Mouse (Mus musculus) ES-CJ7 (cell line): ENCODE results near the gene Asprv1.

ENCODE experiments used
- DNase-seq: peaks from one replicate; pipeline ENCODE4 v3.0.0; 2011; ENCODE audit warnings: low read depth, low spot score

Asprv1 gene

DNA sequence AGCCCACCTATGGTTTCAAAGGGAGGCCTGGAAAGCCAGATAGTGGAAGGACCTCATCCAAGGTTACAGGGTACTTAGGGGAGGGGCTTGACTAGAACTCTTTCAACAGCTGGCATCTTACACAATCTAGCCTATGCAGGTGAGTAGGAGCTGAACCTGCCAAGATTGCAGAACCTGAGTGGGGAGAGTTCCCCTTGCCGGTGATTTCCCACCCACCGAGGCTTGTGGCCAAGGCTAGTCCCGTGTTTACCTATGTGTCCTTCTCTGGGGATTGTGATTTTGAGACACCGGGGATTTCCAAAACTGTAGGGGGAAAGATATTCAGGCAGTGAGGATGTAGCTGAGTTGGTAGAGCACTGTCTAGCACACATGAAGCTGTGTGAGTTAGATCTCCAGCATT lies 12.7 kb upstream of the Asprv1 start:
- no peak for DNase-seq

DNA sequence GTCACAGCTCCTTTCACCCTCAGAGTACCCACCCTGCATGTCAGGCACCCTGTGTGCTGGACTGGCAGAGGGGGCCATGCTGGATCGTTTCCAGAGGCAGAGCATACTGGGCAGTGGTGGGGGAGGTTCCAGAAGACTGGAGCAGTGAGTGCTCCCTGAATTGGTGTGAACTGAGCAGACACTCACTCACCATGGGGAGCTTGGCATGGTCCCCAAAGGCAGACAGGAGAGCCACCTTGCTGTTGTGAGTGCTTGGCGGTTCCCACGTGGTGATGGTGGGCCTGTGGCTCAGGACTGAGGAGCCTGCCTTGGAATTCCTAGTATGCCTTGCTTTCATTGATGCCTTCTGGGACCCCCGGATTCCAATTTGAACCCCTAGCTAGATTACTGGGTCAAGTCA lies 4.8 kb upstream of the Asprv1 start:
- no peak for DNase-seq

DNA sequence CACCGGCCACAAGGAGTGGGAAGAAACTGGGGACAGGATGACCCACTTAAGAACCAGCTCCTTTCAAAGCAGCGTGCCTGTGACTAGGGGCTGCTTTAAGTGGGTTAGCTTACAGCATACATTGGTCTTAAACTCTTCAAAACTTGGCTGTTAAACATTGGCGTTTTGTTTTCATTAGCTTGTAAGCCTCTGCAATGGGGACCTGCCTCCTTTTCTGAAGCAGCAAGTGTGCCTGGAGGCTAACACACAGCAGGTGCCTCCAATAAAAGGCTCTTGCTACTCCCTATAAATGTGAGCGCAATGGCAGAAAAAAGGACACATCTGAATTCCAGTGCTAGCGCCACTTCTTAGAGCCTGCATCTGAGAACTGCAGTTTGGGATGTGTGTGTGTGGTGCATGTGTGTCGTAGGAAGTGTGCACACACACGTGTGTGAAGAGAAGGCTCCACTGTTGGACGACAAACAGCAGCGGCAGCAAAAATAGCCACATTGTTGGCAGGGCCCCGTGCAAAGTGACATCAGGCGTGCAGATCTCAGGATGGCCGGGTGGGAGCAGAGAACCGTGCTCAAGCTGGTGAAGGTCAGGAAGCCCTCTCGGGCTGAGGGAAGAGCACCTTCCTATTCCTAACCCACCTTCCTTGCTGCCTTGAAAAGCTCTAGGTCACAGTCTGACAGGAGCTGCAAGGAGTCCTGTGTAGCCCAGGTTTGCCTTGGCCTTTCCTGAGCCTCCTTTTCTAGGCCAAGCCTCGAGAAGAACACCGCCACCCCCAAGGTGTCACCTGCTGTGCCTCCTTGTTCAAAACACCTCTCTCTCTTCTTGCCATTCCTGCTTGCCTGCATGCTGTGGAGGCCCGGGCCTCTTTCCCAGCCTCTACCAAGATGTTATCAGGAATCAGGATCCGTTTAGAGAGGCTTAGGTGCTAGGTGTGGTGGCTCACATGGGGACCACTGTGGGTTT lies 3.6 kb upstream of the Asprv1 start:
- no peak for DNase-seq

DNA sequence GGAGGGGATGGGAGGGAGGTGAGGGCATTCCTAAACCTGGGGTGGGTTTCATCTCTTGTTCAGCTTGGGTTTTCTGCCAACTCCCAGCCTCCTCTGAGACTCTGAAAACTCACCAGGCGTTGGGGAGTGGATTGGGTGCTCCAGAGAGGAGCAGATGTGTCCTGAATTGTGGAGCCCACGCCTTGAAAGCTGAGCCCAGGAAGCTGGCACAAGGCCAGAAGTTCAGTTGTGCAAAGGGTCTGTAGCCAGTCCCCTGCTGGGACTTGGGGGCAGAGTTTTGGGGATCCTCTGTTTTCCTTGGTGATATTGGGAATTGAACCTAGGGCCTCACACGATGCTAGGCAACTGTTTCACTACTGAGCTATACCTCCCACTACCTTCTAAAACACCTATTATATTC lies 2.2 kb downstream of the Asprv1 start:
- DNase-seq = no peak

DNA sequence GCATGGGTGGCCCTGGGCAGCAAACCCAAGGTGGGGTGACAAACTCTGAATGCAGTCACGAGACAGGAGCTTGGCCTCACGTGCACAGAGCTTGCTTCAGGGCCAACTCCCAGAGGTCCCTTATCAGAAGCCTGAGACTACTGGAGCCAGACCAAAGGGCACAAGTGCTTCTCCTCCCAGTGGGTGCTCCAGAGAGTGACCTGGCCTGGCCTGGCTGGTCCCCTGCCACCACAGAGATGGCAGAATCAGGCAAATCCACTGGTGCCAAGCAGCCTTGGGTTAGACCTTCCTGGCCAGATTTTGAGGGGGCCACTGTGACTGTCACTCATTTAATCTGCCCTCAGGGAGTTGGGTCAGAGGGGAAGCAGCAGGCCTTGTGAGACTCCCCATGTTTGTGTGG lies 8.5 kb downstream of the Asprv1 start:
- no peak for DNase-seq

DNA sequence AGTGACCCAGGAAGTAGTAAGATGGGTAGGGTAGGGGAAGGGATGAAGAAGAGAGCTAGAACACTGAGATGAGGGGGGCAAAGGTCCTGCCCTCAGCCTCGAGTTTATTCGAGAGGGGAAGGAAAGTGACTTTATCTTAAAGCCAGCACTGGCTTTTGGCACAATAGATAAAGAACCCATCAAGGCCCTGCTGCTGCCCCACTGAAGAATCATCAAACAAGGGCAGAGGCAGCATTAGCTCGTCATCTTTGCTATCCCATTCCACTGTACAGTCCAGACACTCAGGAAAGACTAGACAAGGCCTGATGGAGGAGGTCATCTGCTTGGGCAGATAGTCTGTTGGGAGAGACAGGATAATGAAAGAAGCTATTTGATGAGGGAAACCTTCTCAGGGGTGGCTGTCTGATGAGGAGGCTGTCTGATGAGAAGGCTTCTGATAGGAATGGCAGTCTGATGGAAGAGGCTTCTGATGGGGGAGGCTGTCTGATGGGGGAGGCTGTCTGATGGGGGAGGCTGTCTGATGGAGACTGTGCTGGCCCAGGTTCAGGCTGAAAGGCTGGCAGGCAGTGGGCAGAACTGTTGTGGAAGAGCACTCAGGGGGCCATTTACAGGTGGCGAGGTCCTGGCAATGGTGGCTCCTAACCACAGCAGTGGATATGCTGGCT lies 9.3 kb downstream of the Asprv1 start:
- DNase-seq = no peak

DNA sequence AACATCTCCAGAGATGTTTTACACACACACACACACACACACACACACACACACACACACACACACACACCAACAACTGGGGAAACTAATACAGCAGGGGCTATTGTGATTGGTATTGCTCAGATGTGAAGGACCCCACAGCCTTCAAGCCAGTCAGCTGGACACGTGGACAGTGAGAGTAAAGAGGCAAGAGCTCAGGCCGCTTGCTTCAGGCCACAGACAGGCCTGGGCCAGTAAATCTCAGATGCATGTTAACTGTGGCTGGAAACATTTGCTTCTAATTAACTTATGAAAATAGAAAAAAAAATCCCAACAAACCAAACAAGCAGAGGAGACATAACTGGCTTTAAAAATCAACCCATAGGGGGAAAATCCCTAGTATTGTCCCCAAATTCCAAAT lies 9.9 kb downstream of the Asprv1 start:
- DNase-seq = no peak

DNA sequence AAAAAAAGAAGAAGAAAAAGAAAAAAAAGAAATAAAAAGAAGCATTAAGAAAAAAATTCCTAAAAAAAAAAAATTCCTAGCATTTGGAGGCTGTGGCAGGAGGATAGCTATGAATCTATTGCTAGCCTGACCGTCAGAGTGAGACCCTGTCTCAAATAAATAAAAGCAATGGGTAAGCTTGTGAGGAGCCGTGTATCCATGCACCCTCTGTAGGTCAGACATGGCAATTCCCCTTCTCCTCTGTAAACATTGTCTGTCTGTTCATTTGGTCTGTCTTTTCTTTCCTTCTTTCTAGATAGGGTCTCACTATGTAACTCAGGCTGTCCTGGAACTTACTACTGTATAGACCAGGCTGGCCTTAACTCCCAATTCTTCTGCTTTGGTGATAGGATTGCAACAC lies 10.5 kb downstream of the Asprv1 start:
- DNase-seq = peak; percentile 40

DNA sequence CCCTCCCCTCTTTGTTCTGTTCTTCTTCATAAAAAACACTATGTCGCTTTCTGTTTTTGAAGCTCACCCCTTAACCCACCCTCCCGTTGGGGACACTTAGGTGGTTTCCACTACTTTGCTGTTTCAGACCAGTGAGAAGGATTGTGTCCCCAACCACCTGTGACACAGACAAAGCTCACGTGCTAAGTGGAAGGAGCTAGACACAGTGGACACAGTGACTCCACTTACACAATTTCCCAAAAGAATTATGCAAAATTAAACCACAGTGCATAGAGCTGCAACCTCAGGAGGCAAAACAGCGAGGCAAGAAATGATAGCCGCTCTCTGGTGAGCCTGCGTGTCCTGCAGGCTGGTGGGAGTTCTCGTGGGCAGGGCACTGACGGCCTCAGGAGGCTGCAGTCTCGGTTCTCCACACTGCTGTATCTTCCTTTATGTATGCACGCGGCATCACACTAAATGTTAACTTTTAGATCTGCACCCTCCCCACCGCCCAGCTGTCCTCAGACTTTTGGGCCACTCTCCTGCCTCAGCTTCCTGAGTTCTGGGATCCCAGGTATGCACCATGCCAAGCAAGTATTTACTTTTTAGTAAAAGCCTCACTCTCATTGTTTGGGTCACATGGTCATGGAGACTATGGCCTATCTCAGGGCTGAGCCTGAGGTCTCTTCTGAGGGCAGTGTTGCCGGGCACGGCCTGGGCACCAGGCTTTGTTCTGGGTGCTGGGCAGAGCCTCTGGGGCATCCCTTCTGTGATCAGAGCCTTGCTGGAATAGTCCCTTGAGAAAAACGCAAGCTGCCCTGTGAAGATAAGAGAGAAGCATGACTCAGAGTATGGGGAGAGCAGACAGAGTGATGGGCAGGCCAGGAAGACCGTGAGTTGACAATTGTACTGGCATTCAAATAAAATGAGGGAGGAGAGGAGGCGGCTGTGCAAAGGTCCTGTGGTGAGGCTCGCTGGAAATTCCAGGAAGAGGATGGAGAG lies 11.5 kb downstream of the Asprv1 start:
- no peak for DNase-seq

DNA sequence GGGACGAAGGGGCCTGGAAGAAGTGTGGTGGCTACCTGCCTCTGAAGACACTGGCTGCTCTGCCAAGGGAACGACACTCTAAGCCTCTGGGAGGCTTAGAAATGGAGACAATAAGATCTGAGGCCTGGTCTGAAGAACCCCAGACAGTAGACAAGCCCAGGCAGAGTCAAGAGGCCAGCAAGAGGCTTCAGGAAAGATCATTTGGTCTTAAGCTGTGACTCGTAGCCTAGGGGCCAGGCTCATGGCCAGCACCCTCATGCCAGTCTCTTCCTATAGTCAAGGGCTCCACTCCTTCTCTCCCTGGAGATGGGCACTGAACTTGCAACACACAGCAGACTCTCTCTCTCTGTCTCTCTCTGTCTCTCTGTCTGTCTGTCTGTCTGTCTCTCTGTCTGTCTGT lies 12.2 kb downstream of the Asprv1 start:
- DNase-seq = no peak

DNA sequence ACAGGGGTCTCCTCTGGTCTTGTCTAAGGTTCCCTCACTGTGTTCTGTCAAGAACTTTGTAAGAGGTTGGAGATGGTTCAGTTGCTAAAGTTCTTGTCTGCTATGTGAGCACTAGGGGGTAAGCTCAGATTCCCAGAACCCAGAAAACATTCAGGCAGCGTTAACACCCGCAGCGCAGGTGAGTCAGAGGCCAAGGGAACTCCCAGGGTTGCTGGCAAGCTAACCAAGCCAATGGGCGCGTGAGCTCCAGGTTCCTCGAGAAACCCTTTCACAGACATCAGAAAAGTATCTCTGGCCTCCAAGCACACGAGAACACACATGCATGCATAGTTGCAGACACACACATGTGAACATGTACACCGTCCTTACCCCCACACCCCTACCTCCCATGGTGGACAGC lies 12.8 kb downstream of the Asprv1 start:
- no peak for DNase-seq

DNA sequence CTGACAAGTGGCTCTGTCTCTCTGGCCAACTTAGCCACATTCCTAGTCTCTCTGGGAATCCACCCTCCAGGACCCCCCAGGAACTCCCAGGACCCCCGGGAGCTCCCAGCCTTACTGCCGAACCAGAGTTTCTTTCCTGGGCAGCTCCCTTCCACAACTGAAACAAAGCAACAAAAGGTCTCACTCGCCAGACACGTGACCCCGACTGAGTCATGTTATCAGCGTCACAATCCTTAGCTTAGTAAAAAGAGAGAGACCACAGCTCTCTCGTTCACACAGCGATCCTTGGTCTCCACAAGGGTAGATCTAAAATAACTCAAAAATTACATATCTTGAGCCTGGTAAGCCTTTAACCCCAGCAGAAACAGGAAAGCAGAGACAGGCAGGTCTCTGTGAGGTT lies 13.8 kb downstream of the Asprv1 start:
- no peak for DNase-seq

DNA sequence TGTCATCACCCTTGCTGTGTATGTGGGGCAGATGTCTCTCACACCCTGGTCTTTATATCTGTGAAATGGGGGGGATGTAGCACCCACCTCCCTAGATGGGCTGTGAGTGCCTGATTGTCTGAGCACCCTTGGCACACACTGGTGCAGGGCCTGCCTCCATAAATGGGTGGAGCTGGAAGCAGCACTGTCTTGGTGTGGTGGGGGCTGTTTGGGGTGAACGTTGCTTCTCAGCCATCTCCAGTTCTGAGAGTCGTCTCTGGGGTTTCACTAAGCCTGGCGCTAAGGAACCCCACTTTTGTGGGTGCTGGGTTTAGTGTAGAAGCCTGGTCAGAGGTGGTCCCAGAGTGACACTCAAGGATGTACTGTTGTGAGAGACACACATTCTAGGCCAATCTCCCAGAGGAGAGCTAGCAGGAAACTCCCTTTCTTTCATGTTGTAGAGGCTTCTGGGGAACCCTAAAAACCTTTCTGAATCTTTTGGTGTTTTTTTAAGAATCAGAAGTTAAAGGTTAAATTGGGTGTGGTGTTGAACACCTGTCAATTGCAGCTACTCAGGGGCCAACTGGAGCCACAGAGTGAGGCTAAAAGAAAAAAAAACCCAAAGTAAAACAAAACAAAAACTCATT lies 16.9 kb downstream of the Asprv1 start:
- DNase-seq = no peak

DNA sequence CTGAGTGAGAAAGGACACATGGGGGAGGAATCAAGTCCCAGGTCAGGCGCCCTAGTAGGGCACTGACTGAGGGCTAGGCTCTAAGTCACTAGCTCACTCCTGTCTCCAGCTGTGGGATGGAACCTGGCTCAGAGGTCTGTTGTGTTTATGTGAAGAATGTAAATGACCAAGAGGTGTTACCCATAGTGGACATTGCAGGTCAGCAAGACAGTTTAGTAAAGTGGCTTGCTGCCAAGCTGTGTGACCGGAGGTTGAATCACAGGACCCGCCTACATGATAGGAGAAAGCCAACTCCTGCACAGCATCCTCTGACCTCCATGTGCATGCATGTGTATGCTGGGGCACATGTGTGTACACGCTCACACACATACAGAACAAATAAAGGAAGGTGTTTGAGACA lies 17.6 kb downstream of the Asprv1 start:
- DNase-seq = no peak

DNA sequence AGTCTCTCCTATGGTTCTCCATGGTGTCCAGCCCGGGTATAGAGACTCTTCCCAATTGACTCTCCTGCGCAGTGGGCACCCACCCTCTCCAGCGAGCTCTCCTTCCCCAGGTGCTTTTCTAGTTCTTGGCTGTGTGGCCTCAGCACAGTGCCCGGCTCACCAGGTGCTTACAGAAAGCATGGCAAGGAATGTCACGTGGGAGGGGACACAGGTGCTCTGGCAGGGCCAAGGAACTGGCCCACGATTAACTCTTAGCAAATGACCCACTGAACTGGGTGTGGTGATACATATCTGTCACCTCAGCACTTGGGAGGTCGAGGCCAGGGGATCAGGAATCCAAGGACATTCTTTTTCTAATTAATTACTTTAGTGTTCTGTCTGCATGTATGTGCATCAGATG lies 18.2 kb downstream of the Asprv1 start:
- DNase-seq = no peak

DNA sequence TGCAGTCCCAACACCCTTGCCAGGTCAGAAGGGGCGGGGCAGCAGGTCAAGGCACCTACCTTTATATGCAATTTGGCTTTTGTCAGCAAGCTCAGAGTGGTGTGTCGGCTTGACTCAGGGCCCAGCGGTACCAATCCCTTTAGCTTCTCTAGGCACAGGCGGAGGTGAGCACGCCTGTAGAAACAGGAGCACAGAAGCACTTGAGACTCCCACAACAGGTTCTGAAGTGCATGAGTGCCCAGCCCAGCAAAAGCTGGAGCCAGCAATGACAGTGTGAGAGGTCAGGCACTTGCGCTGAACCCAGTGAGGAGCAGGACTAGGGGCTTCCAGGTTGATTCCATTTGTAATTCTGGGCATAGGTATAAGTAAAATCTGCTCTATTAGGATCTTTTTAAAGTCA lies 25.1 kb downstream of the Asprv1 start:
- no peak for DNase-seq

DNA sequence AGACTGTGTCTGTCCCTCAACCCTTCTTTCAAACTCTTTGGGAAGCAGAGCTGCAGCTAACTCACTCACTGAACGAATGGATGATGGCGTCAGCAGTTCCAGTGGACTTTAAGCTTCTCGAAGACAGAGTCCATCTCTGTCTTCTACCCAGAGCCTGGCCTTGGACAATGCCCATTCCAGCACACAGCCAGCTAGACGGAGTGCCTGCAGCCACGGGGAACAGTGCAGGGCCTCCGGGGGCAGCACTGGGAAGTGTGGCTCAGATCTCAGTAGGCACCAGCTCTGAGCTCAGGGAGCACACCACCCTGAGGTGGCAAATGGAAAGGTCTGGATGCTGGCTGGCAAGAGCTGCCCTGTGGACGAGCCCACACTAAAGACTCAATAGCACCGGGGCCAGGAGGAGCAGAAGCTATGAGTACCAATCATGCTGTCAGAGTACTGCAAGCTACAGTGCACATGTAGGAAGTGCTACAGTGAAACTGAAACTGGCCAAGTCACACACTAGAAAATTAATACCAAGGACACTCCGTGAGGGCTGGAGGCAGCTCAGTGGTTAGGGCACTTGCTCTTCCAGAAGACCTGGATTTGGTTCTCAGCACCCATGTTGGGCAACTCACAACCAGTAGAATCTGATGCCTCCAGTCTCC lies 26.4 kb downstream of the Asprv1 start:
- DNase-seq = no peak

DNA sequence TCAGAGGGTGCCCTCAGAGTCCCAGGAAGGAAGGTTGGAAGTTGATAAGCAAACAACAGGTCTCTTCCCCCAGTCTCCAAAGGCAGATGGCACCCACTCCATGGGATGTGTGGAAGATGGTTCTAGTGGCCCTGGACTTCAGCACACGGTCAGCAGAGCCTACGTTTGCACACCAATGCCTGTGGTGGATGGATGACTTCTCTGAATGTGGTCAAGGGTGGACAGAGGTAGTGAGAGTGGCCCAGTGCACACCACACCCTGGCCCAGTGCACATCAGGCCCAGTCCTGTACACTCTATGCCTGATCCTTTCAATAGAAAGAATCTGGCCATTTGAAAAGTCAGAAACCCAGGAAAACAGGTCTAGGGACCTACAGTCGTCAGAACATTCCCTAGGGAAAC lies 30.5 kb downstream of the Asprv1 start:
- DNase-seq = no peak

DNA sequence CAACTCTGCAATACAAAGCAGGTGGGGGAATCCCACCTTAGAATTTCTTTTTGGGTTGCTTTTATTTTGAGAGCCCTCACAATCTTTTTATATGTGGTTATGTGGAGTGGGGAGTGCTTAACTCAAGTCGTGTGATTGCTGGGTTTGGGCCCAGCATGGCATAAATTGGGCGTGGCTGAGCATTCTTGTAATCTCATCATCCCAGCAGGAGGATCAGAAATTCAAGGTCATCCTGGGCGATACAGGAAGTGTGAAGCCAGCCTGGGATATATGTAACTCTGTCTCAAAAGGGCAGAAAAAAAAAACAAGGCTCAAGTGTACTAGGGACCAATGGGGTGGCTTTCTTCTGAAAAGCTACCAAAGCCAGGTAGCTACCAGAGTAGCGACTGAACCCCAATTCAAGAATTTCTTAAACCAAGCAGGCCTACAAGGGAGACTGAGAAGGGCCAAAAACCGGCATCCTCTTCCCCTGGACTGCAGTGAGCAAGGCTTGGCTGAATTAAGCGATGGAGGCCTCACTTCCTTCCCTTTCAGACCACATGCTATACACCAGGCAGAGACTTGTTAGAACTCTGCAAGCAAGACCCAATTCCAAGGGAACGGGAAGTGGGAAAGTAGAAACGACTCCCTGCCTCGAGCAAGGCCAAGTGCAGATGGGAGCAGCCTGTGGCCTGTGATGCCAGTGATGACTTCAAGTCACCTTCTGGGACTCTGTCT lies 32.4 kb downstream of the Asprv1 start:
- no peak for DNase-seq

DNA sequence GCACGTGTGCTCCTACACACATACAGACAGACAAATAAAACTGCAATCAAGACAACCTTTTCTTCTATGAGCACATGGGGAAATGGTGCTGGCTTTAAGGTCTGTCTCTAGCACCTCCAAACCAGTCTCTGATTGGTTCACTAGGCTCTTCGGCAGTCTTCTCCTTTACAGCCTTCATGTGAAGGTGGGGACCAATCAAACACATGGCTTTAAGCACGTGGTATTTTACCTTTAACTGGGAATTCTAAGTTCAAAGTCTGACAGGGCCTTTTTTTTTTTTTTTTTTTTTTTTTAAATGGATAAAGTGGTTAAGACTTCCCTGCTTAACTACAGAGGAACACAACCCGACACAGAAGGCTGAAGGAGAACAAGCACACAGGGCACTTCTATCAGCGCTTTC lies 37.1 kb downstream of the Asprv1 start:
- no peak for DNase-seq
